Mouse (Mus musculus) erythroblast, adult 5-6 weeks (primary cell): Measurements from ENCODE around the gene Tacc2. TPM values are rescaled to one million over a fixed set of nuclear protein-coding genes. Genes with fewer than 3 reads are reported as not detected.
"Not testable (repeated sequence)": the region's sequence is repeated elsewhere in the genome, so short reads cannot be mapped to it uniquely, and the experiment has no call there.

ENCODE experiments used
- ATAC-seq: replicated peaks from 2 replicates; pipeline ENCODE4 v1.8.0; 2016; ENCODE audit warnings: moderate number of reproducible peaks, mild to moderate bottlenecking, moderate TSS enrichment, inconsistent platforms; ENCODE audit not compliant: poor library complexity, low FRiP score, severe bottlenecking
- total RNA-seq, 2 experiments: library from RNA; stranded (forward) in 1 of 2; stranded (reverse) in 1 of 2; fragments of 150-400 nt in 1 of 2; fragments of 200-764, 138-1000 nt in 1 of 2; gene quantifications; 2 replicates each; pipeline versions ENCODE4 v1.2.3 to v1.2.4; 2015 to 2017; ENCODE audit warnings: low replicate concordance in 2 of 2

Tacc2 gene
- total RNA-seq (2015; ENCODE audit: low replicate concordance) (0.19 and 4.8 TPM in 2 replicates), total RNA-seq (2017; ENCODE audit: low replicate concordance) (2.5 and 4.0 TPM in 2 replicates)

DNA sequence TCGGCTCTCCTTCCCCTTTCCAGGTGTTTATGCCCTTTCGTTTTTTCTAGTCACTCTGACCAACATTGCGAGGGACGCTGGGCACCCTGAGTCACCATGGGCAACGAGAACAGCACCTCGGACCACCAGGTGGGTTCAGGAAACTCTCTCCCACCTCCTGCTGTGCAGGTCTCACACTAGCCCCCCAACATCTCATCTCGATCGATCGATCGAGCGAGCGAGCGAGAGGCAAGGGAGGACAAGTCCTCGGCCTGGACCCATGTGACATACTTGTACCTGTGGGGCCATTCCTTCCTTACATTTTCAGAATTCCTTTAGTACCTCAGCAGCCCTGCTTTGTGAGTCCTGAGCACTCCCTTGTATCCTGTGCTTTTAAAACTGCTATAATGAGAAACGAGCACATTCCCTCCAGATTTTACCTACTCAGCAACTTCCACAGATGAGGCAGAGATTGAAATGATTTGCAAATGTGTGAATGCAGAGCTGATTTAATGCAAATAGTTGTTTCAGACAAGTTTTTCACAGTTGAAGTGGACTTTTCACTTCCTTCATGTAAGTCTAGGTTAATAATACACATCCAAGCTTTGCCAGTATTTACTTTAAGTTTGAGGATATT lies at the start of gene Tacc2:
TSS of gene Tacc2 (plus strand) at position 51 of the 616 bp plus-strand sequence.
- ATAC-seq, result no peak

DNA sequence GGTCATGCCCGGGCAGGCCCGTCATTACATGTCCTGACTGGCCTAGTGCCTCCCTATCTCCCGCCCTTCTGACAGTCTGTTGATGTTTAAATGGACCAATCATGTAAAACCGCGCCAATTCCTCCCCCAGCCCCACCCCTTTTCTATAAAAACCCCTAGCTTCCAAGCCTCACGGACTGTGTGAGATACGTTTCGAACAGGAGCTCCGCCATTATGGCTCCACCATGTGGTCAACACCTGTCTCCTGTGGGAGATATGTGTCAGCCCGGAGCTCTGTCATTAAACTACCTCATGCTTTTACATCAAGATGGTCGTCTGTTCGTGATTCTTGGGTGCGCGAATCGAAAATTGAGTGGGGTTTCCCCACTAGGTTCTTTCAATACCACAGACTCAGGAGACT lies 46.1 kb upstream of the Tacc2 start:
- not testable (repeated sequence) for ATAC-seq

DNA sequence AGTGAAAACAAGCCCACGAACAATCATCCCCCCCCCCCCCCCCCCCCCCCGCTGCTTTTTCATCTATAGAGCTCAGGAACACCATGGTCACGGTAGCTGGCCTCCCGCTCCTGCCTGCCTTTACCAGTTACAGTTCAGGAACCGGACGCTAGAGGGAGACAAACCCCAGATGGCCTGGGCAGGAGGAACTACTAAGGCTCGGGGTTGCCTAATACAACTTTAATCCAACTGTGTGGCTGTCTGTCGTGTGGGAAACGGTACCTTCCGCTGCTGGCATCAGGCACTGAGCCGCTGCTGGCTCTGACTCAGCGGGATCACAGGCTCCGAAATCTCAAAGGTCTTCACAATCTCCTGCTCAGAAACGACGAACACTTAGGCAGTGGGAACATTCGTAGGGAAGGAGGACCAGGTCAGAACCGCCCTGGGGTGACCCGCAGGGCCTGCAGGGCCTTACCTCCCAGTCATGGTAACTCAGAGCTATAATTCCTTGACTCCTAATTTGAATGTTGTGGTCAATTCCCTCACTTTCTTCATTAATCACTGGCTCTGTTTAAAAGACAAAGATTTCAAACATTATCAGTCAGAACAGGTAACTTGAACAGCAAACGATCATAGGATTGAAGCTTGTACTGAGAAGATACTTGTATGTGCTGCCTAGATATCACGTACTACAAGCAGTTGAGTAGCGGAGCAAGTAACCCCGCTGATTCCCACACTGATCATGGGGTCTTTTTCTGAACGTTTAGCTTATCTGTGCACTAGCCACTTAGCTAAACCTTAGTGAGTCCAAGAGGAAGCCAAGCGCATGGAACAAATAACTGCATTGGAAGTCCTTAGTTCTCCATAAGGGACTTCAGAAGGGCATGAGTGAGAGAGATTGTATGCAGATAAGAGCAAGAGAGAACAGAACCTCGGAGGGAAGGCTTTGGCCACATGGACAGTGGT lies 43.6 kb upstream of the Tacc2 start:
- ATAC-seq, result peak; percentile 99

- ATAC-seq, result no peak
Observed at GRCm38 (mm10) chr7:130535174-130535573, 42.1 kb upstream of the Tacc2 start.

DNA sequence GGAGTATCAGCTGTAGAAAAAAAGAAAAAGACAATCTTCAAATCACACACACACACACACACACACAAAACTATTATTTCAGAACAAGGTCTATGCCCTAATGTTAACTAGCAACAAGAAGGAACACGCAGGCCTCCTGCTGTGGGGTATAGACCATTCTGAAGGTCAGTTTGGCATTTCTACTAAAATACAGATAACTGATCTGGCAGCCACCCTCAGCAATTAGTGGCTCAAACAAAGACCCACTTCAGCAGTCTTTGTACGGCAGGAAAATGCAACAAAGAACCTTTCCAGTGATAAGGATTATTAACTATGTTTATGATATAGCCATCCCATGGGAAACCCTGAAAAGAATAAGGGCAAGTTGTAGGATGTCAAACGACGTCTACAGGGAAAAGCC lies 40.2 kb upstream of the Tacc2 start:
- no peak for ATAC-seq

DNA sequence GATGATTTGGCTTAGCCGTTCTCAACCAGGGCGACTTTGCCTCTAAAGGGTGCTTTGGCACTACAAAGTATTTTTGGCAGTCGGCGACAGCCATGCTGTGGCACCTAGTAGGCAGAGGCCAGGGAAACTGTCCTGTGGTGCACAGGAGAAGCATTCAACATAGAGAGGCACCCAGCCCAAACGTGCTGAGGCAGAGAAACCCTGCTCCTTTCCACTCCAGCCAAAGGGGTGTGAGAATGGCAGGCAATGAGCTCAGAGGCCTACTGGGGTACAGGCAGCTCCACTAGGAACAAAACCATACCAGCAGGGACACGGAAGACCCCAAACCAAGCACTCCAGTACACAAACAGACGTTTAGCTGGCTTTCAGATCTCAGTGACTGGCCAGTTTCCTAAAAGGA lies 37.1 kb upstream of the Tacc2 start:
- no peak for ATAC-seq

DNA sequence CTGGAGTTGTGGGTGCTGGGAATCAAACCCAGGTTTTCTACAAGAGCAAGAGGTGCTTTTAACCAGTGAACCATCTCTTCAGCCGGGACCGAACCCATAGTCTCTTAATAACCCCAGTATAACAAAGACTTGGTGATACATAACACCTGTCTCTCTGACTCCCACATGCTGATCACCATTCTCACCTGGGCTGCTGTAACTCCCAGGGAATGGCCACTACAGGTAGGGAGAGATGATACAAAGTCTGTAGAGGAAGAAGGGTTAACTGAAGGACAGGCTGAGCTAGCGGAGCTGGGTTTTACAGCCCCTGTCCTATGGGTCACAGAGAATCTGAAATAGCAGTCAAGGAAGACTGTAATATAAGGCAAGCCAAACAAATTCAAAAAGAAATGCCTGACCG lies 34.1 kb upstream of the Tacc2 start:
- ATAC-seq, result no peak

DNA sequence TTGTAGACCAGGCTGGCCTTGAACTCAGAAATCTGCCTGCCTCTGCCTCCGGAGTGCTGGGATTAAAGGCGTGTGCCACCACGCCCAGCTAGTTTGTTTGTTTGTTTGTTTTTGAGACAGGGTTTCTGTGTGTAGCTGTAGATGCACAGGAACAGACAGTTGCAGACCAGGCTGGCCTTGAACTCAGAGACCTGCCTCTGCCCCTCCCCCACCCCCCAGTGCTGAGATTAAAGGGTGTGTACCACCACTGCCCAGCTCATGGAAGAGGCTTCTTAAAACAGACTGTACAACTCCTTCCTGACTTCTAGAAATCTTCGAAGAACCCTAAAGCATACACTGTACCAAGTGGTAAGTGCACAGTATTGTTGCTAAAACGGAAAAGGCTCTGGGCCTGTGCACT lies 31.8 kb upstream of the Tacc2 start:
- no peak for ATAC-seq

DNA sequence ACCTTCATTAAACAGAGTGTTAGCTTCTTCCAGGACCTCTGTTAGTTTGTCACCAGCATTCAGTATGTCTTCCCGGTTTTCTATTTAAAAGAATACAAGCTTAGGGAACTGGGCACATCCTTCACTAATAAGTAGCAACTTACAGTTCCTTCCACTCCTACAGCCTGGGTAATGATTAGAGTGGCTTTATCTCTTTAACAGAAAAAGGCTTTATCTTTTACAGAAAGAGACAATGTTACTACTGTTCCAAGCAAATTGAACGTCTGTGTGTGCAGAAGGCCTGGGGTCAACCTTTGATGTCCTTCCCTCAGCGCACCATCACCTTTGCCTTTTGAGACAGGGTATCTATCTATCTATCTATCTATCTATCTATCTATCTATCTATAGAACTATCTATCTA lies 31.3 kb upstream of the Tacc2 start:
- ATAC-seq, result no peak

DNA sequence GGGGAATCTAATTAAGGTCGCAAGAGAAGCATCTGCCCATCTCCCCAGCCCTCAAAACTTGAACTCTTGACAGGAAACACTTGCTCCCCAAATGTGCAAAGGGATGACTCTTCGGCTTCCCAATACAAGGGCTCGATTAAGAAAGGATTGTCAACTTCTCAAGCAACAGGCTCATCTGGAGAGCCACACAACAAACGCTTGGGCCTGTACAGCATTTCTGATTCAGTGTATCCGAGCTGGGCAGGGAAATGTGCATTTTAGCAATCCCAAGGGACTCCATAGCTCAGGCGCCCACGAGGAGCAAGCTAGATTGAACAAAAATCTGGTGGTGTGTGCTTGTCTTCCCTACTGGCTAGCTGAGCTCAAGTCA lies 30.8 kb upstream of the Tacc2 start:
- ATAC-seq, result peak; percentile 53

- ATAC-seq, result peak; percentile 92
Observed at GRCm38 (mm10) chr7:130546791-130547484, 30.3 kb upstream of the Tacc2 start.

- ATAC-seq, result no peak
Observed at GRCm38 (mm10) chr7:130547635-130548175, 29.5 kb upstream of the Tacc2 start.

GRCm38 (mm10) chr7:130552780-130553179 lies 24.5 kb upstream of the Tacc2 start:
- no peak for ATAC-seq

DNA sequence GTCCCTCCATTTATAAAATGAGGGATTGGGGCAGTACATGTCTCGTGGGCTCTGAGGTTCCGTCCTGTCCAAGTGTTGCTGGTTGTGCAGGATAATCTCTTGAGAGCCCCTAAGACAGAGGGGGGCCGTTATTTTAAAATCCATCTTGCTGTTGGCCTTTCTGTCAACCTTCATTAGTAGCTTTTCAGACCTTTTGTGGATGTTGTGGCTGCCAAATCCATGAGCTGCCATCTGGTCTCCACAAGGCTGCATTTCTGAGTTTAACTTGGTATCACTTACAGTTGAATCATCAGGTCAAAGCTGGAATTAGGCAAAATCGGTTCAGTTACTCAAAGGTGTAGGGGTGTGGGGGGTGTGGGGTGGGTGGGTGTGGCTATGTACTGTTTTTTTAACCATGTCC lies 23.9 kb upstream of the Tacc2 start:
- no peak for ATAC-seq

DNA sequence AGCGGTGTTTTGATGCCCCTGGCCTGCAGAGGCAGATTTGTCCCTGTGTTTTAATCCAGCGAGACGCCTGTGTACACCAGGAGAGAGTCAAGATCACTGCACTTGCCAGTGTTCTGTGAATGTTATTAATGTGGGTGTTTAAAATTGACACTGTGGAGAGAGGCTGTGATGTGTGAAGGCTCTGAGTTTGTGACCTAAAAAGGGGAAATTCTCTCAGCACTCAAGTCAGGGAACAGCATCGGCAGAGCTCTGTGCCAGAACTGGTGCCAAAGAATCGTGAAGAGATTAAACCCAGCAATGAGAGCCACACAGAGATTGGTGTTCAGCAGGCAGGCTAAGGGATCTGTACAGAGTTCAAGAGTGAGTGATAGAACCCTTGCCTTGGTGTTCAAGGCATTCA lies 21.6 kb upstream of the Tacc2 start:
- ATAC-seq, result no peak

- ATAC-seq, result no peak
Observed at GRCm38 (mm10) chr7:130558592-130558991, 18.6 kb upstream of the Tacc2 start.

GRCm38 (mm10) chr7:130560933-130561332 lies 16.3 kb upstream of the Tacc2 start:
- ATAC-seq, result no peak

- no peak for ATAC-seq
Observed at GRCm38 (mm10) chr7:130563276-130563675, 14.0 kb upstream of the Tacc2 start.

DNA sequence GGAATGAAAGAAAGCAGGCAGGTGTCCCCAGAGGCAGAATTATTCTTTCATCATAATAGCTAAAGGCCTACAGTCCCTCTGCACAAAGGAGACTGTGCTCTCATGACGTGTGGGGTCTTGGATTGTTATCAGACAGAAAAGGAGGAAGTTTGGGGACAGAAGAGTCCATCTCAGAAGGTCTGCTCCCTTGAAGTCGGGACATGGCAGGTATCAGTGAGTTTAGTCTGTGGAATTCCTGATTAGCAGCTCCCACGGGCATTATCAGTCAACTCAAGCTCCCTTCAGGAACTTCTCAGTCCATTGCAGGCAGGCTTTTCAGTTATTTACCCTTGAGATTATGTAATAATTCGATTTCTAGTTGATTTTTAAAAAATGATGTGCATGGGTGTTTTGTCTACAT lies 13.4 kb upstream of the Tacc2 start:
- ATAC-seq, result no peak

DNA sequence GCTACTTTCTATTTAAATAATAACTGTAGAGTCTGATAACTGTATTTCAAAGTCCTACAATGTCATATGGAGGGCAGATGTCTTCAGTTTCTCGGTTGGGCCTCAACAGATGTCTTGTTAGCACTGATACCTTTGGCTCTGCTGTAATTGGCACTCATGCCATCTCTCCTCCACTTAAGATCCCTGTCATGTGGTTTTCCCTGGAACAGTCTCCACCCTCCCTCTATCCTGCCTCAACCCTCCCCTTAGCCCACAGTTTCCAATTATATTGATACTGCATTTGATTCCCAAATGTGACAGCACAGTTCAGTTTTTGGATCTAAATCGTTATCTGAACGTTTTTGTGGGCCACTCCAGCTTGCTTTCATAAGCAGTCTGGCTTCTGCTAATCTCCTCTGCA lies 12.6 kb upstream of the Tacc2 start:
- ATAC-seq, result no peak
